Mouse (Mus musculus) midbrain, postnatal 0 days (tissue): ENCODE data around the gene Pga5. TPM values are rescaled to one million over a fixed set of nuclear protein-coding genes. Genes with fewer than 3 reads are reported as not detected.

Experiments used
- ATAC-seq: fragments of 200-750 bp; cut with Nextera tagmentation; 2 replicates; pipeline ENCODE4 v1.8.0; 2017; ENCODE audit warnings: moderate number of reproducible peaks, mild to moderate bottlenecking, moderate TSS enrichment, moderate library complexity; ENCODE audit not compliant: low FRiP score
- DNase-seq: peaks from one replicate; pipeline ENCODE4 v3.0.0-alpha.2; 2015; ENCODE audit warnings: low spot score
- H3K27ac ChIP-seq: fragments of 300-500 bp; sonication (generic); 2 replicates; pipeline ENCODE4 v1.5.1; 2014; ENCODE audit warnings: low read depth, mild to moderate bottlenecking, low read length, mixed read lengths
- H3K27me3 ChIP-seq: fragments of 300-500 bp; sonication (generic); 2 replicates; pipeline ENCODE4 v1.6.1; 2014; ENCODE audit warnings: low read length, control low read depth, mixed read lengths; ENCODE audit not compliant: insufficient read depth
- H3K36me3 ChIP-seq: fragments of 300-500 bp; sonication (generic); 2 replicates; pipeline ENCODE4 v1.6.1; 2014; ENCODE audit warnings: low read length, control low read depth, mixed read lengths; ENCODE audit not compliant: insufficient read depth
- H3K4me1 ChIP-seq: fragments of 300-500 bp; sonication (generic); 2 replicates; pipeline ENCODE4 v1.6.1; 2014; ENCODE audit warnings: mild to moderate bottlenecking, control low read depth, antibody characterized with exemption, low read length, mixed read lengths; ENCODE audit not compliant: insufficient read depth
- H3K4me2 ChIP-seq: fragments of 300-500 bp; sonication (generic); 2 replicates; pipeline ENCODE4 v1.6.1; 2014; ENCODE audit warnings: low read depth, mild to moderate bottlenecking, low read length, mixed read lengths; ENCODE audit not compliant: poor library complexity, severe bottlenecking
- H3K4me3 ChIP-seq: fragments of 300-500 bp; sonication (generic); 2 replicates; pipeline ENCODE4 v1.5.1; 2014; ENCODE audit warnings: low read depth, mild to moderate bottlenecking, low read length, moderate library complexity
- H3K9ac ChIP-seq: fragments of 300-500 bp; sonication (generic); replicated peaks from 2 replicates; pipeline ENCODE4 v1.6.1; 2014; ENCODE audit warnings: mild to moderate bottlenecking, low read length, moderate library complexity, mixed read lengths; ENCODE audit not compliant: poor library complexity, severe bottlenecking
- H3K9me3 ChIP-seq: fragments of 300-500 bp; sonication (generic); 2 replicates; pipeline ENCODE4 v1.6.1; 2016; ENCODE audit warnings: low read length, control low read depth
- CTCF ChIP-seq: IDR thresholded peaks from 2 replicates; pipeline ENCODE4 v1.5.1; 2016; ENCODE audit warnings: antibody characterized with exemption, mild to moderate bottlenecking
- WGBS: fragments of 180-500 bp; shearing (Covaris S2); extraction: QIAGEN DNeasy Blood & Tissue Kit; methylation state at CpG from one replicate; pipeline ENCODE4 v1.1.7; 2014; 5-methylcytosine and 5-hydroxymethylcytosine counted together
- polyA plus RNA-seq: library from polyadenylated mRNA; unstranded; fragments of >200 nt; fragmentation: Nextera tagmentation; extraction: Ambion mirVana; gene quantifications from 2 replicates; pipeline ENCODE4 v1.2.1, GENCODE M21; 2015
- total RNA-seq: library from RNA; depleted of rRNA; stranded (reverse); fragments of >200 nt; gene quantifications from 2 replicates; pipeline ENCODE4 v1.2.3, GENCODE M21; 2014

The Pga5 gene
- total and polyA plus RNA-seq, 2 experiments from 2014 or later, result not detected

DNA sequence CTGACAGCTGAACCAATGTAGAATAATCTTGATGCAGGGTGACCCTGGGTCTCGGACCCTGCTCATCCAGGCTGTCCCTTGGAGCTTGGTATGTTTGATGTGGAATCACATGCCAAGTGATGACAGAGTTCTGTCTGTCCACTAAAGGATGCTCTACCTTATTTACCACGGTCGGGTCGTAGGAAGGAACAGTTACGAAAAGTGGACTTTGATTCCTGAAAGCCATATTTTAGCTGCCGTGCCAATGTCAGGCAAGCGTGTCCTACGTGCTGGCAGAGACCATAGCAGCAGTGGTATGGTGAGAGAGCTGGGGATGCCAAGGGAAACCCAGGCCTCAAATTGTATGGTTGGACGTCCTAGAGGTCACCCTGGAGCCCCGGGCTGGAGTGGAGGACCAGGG, 35.7 kb upstream of the Pga5 start:
- Histone ChIP-seq H3K9ac (no peak overlapping the region), H3K4me3 (no peak overlapping the region), H3K27me3 (no peaks in the 10 kb centered on the region), H3K27ac (no peak overlapping the region), H3K4me2 (no peak overlapping the region), H3K36me3 (peaks cover 32% of the 10 kb centered on the region), H3K9me3 (no peaks in the 10 kb centered on the region), H3K4me1 (no peaks in the 10 kb centered on the region; the same call in 1 of the 2 replicates)
- 95% methylated on average over 10 of the region's 10 CpGs for WGBS
- DNase-seq (no peak), ATAC-seq (no peak)
- no peak for TF ChIP-seq CTCF

DNA sequence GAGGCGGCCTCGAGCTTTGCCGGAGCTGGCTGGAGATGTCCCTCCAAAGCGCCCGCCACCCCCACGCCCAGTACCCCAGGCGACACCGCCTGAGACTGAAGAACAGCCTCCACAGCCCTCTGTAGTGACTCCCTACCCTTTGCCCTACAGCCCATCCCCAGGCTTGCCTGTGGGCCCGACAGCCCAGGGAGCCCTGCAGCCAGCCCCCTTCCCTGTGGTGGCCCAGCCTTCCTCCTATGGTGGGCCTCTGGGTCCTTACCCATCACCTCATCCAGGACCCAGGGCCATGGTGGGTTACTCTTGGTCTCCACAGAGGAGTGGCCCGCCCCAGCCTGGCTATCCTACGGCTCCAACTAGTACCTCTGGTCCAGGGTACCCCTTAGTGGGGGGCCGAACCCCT, 34.8 kb upstream of the Pga5 start:
- 95% methylated on average over 10 of the region's 12 CpGs for WGBS
- no peaks in the 10 kb centered on the region for H3K9me3 ChIP-seq

DNA sequence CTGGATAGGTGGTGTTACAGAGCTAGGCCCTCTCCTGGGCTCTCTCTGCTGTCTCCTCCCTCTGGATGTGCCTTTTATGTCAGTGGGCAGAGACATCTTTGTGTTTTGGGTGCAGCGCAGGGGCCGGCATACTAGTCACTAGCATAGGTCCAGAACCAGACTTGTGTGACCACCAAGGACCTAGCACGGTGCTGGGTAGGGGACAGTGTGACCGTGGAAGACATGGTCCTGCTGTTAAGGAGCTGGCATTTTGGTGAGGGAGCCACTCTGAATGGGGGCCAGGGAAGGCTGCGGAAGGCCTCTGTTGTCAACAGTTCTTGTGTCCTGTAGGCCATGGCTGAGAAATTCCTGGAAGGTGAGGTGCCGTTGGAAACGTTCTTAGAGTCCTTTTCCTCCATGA, 34.3 kb upstream of the Pga5 start:
- TF ChIP-seq CTCF, result no peak
- peaks cover 39% of the 10 kb centered on the region for H3K36me3 ChIP-seq
- ATAC-seq, result no peak

More for the DNA sequence above, 34.8 kb upstream of the Pga5 start:
- ATAC-seq (no peak), DNase-seq (no peak)
- no peak for TF ChIP-seq CTCF
- no peak overlapping the region for H3K9ac ChIP-seq
- H3K27ac ChIP-seq, result no peak overlapping the region
- H3K4me3 ChIP-seq, result no peak overlapping the region
- no peak overlapping the region for H3K4me2 ChIP-seq
- peaks cover 35% of the 10 kb centered on the region for H3K36me3 ChIP-seq
- no peaks in the 10 kb centered on the region; the same call in 1 of the 2 replicates for H3K4me1 ChIP-seq
- no peaks in the 10 kb centered on the region for H3K27me3 ChIP-seq

DNA sequence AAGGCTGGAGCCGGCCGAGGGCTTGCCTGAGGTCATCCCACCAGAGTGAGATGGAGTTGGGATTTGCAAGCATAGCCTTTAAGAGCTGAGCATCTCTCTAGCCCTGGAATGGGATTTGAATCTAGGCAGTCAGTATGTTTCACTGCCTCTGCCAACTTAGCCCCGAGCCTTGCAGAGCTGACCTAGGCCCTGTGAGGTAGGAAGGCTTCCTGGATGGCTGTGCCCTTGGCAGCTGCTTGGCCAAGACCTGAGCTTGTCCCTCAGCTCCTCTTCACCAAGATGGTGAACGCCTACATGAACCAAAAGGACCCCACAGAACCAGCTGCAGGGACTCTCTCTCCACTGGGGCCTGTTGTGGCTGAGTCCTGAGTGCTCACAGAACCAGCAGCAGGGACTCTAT, 32.9 kb upstream of the Pga5 start:
- no peak for TF ChIP-seq CTCF
- H3K4me2 ChIP-seq, result no peak overlapping the region
- ATAC-seq (no peak), DNase-seq (no peak)
- no peak overlapping the region for H3K4me3 ChIP-seq
- WGBS, result 88% methylated on average over 4 of the region's 4 CpGs
- no peaks in the 10 kb centered on the region; the same call in 1 of the 2 replicates for H3K4me1 ChIP-seq
- no peaks in the 10 kb centered on the region for H3K9me3 ChIP-seq
- 0 out of 2 replicates have a peak overlapping the region, but pooled peaks have one; percentile 26 for H3K27ac ChIP-seq
- no peak overlapping the region for H3K9ac ChIP-seq
- H3K36me3 ChIP-seq, result peaks cover 40% of the 10 kb centered on the region
- no peaks in the 10 kb centered on the region for H3K27me3 ChIP-seq

More for the DNA sequence above, 34.3 kb upstream of the Pga5 start:
- 96% methylated on average over 7 of the region's 7 CpGs for WGBS
- no peak overlapping the region for H3K4me3 ChIP-seq
- no peaks in the 10 kb centered on the region; the same call in 1 of the 2 replicates for H3K4me1 ChIP-seq
- no peaks in the 10 kb centered on the region for H3K27me3 ChIP-seq
- no peak overlapping the region for H3K9ac ChIP-seq
- no peak overlapping the region for H3K27ac ChIP-seq
- no peak for DNase-seq
- no peaks in the 10 kb centered on the region for H3K9me3 ChIP-seq
- no peak overlapping the region for H3K4me2 ChIP-seq

DNA sequence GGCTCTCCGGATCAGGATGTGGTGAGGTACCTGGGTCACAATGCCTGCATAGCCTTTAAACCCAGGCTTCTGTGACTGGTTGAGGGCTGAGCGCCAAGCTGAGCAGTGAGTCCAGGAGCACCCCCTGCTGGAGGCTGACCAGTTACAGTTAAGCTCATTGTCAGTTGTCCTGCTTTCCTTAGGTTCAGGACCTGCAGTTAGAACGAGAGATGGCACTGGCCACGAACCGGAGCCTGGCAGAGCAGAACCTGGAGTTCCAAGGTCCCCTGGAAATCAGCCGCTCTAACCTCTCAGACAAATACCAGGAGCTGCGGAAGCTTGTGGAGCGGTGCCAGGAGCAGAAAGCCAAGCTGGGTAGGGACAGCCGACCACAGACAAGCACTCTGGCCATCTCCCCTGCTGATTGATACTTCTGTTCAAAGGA, 32.2 kb upstream of the Pga5 start:
- ATAC-seq (peak; percentile 28; the same call in 1 of the 2 replicates), DNase-seq (peak; percentile 84)
- Histone ChIP-seq H3K27ac (no peak overlapping the region), H3K9me3 (no peaks in the 10 kb centered on the region), H3K4me2 (no peak overlapping the region), H3K9ac (no peak overlapping the region), H3K4me1 (no peaks in the 10 kb centered on the region; the same call in 1 of the 2 replicates), H3K36me3 (peaks cover 40% of the 10 kb centered on the region), H3K4me3 (no peak overlapping the region), H3K27me3 (no peaks in the 10 kb centered on the region)
- peak; percentile 75 for TF ChIP-seq CTCF
- 58% methylated on average over 9 of the region's 9 CpGs for WGBS

DNA sequence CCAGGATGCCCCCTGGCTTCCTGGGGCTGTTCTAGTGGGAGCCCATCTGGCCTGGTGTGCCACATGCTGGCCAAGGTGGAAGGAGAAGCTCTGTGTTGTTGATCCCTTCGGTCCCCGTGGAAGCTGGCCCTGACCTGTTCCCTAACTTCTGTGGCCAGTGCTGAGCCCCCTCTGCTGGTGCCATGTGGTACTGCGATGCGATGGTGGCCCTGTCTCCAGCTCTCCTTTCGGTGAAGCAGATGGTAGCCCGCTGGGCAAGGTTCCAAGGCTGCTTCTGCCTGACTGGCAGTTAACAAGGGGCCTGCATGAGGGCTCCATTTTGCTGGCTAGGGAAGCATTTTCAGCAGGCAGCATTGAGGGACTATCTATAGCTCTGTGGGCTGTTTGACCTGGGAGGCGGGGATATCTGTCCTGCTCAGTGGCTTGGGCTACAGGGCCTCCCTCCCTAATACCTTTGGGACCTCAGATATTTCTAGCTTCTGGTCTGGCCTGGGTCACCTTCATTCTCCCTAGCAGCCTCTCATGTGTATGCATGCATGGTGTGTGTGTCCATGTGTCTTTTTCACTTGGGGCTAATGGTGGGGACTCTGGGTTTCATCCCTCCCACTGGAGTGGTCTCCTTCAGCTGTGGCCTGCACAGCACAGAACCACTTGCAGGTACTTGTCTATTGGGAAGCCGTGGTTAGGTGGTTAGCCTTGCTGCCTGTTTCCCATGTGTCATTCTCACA, 31.7 kb upstream of the Pga5 start:
- Histone ChIP-seq H3K27ac (peak overlapping the region; percentile 59), H3K9me3 (no peaks in the 10 kb centered on the region), H3K4me3 (no peak overlapping the region), H3K36me3 (peaks cover 40% of the 10 kb centered on the region), H3K4me2 (no peak overlapping the region), H3K27me3 (no peaks in the 10 kb centered on the region), H3K9ac (no peak overlapping the region), H3K4me1 (no peaks in the 10 kb centered on the region; the same call in 1 of the 2 replicates)
- TF ChIP-seq CTCF, result peak; percentile 95
- WGBS, result 15% methylated on average over 8 of the region's 8 CpGs
- DNase-seq (peak; percentile 98), ATAC-seq (peak; percentile 79)
